Mouse (Mus musculus): ENCODE data around the gene Gm15737.

GRCm38 (mm10) chr6:92857761-92858160, 11.4 kb upstream of the Gm15737 start:
- TF ChIP-seq POLR2A (IDR thresholded peaks at IDR 0.05; ENCODE audit: insufficient read length, low read depth) (no peak), CEBPB (IDR thresholded peaks at IDR 0.05; ENCODE audit: insufficient read depth, poor library complexity, severe bottlenecking) (no peak), E2F4 (IDR thresholded peaks at IDR 0.05; ENCODE audit: insufficient read depth) (no peak), SRF (IDR thresholded peaks at IDR 0.05; ENCODE audit: control insufficient read depth, insufficient read length, low read depth) (no peak), MAX (IDR thresholded peaks at IDR 0.05; ENCODE audit: low read depth) (no peak)

Data from myocyte (in vitro differentiated cells).